Mouse (Mus musculus): ENCODE measurements around the gene Smg1.
A peak's percentile ranks its signal among the peaks of the same experiment; 100 is the strongest.

Smg1 gene

GRCm38 (mm10) chr7:118141271-118141670, 102.2 kb downstream of the Smg1 start:
- DNase-seq (ENCODE audit: low read depth) = no peak

GRCm38 (mm10) chr7:118135128-118135527, 108.3 kb downstream of the Smg1 start:
- no peak for DNase-seq (ENCODE audit: low read depth)

- peak; percentile 97 for DNase-seq (ENCODE audit: low read depth)
These were observed 113.9 kb downstream of the Smg1 start, which contains the start of gene Arl6ip1 for GRCm38 (mm10) chr7:118129430-118130041. Gene Arl6ip1 (minus strand): TSS chr7:118129662.

- no peak for DNase-seq (ENCODE audit: low read depth)
These were observed 114.5 kb downstream of the Smg1 start for GRCm38 (mm10) chr7:118128925-118129429.

- DNase-seq (ENCODE audit: low read depth) = no peak
These were observed 117.1 kb downstream of the Smg1 start for GRCm38 (mm10) chr7:118126219-118126875.

GRCm38 (mm10) chr7:118125736-118126135, 117.7 kb downstream of the Smg1 start:
- no peak for DNase-seq (ENCODE audit: low read depth)

GRCm38 (mm10) chr7:118123512-118124411, 119.7 kb downstream of the Smg1 start:
- no peak for DNase-seq (ENCODE audit: low read depth)

GRCm38 (mm10) chr7:118122235-118122634, 121.2 kb downstream of the Smg1 start:
- DNase-seq (ENCODE audit: low read depth) = no peak

GRCm38 (mm10) chr7:118120654-118121053, 122.8 kb downstream of the Smg1 start:
- DNase-seq (ENCODE audit: low read depth) = no peak

- DNase-seq (ENCODE audit: low read depth) = no peak
These were observed 123.5 kb downstream of the Smg1 start for GRCm38 (mm10) chr7:118119946-118120345.

GRCm38 (mm10) chr7:118119142-118119541, 124.3 kb downstream of the Smg1 start:
- no peak for DNase-seq (ENCODE audit: low read depth)

GRCm38 (mm10) chr7:118118426-118118825, 125.0 kb downstream of the Smg1 start:
- DNase-seq (ENCODE audit: low read depth) = no peak

- DNase-seq (ENCODE audit: low read depth) = no peak
These were observed 125.8 kb downstream of the Smg1 start for GRCm38 (mm10) chr7:118117539-118118210.

- DNase-seq (ENCODE audit: low read depth) = no peak
These were observed 126.5 kb downstream of the Smg1 start for GRCm38 (mm10) chr7:118116787-118117538.

- peak; percentile 92 for DNase-seq (ENCODE audit: low read depth)
These were observed 127.4 kb downstream of the Smg1 start, which contains the start of gene Rps15a for GRCm38 (mm10) chr7:118115877-118116568. Gene Rps15a (minus strand): TSS chr7:118116188.

- no peak for DNase-seq (ENCODE audit: low read depth)
These were observed 128.0 kb downstream of the Smg1 start for GRCm38 (mm10) chr7:118115533-118115876.

- no peak for DNase-seq (ENCODE audit: low read depth)
These were observed 129.8 kb downstream of the Smg1 start for GRCm38 (mm10) chr7:118113541-118114297.

- no peak for DNase-seq (ENCODE audit: low read depth)
These were observed 132.3 kb downstream of the Smg1 start for GRCm38 (mm10) chr7:118111128-118111527.

- no peak for DNase-seq (ENCODE audit: low read depth)
These were observed 135.8 kb downstream of the Smg1 start for GRCm38 (mm10) chr7:118107671-118108070.
